Mouse (Mus musculus): ENCODE data around the gene Itga8.

Itga8 gene

DNA sequence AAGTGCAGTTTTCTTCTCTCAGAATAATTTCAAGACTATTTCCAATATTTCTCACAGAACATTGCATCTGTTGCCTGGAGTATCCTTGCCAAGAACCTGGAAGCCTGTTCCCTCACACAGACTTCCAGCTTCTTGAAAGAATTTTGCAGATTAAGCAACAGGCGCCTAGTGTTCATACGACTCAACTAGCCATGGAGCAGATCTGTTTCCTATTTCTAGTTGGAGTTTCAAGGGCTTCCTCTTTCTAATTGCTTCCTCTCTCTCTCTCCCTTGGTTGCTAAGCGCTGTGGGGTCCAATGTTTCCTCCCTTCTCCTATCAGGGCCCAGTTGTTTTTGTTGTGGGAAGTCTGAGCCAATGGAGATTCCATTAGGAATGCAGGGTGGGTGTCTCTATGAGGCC lies 7.7 kb downstream of the Itga8 start:
- no peak for DNase-seq (ENCODE audit: low spot score)

- DNase-seq (ENCODE audit: low spot score), result no peak
Observed at GRCm38 (mm10) chr2:12293458-12293857, 8.3 kb downstream of the Itga8 start.

DNA sequence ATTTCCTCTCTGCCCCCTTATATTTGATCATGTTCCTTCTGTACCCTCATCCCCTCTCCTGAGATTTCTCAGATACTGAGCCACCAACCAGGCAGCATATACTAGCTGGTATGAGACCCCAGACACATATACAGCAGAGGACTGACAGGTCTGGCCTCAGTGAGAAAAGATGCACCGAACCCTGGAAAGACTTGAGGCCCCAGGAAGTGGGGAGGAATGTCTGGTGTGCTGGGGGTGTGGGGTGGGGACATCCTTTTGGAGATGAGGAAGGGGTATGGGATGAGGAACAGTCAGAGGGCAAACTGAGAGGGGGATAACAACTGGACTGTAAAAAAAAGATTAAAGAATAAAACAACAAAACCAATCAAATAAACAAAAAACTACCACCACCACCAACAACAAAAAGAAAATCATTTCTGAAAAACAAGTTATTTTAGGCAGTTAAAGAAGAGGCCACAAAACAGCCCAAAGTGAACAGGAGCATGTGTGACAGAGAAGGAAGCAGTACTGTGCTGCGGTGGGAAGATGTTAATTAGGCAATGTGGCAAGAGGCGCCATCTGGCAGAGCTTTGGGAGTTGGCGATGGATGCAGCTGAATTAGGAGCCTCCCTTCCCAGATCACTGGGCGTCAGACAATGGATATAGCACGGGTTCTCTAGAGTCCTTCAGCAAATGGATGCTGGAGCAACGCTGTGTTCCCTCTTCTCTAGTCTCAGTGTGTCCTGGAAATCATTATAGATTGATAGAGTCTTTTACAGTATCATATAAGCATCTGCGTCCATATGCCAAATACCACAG lies 9.5 kb downstream of the Itga8 start:
- no peak for DNase-seq (ENCODE audit: low spot score)

GRCm38 (mm10) chr2:12290235-12290634 lies 11.5 kb downstream of the Itga8 start:
- DNase-seq (ENCODE audit: low spot score), result no peak

- no peak for DNase-seq (ENCODE audit: low spot score)
Observed at GRCm38 (mm10) chr2:12287831-12288230, 13.9 kb downstream of the Itga8 start.

DNA sequence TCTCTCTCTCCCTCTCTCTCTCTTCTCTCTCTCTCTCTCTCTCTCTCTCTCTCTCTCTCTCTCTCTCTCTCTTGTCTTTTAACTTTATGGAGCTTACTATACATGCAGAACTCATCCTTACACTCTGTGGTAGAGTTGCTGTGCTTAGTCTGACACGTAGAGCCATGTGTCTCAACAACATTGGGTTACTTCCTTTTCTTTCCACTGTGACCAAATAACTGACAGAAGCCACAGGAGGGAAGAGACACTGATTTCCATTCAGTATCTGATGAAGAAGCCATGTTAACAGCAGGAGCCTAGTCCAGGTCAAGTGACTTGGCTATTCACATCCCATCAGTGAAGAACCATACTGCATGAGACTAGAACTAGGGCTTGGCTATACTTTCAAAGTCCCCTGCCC lies 21.1 kb downstream of the Itga8 start:
- DNase-seq (ENCODE audit: low spot score), result no peak

DNA sequence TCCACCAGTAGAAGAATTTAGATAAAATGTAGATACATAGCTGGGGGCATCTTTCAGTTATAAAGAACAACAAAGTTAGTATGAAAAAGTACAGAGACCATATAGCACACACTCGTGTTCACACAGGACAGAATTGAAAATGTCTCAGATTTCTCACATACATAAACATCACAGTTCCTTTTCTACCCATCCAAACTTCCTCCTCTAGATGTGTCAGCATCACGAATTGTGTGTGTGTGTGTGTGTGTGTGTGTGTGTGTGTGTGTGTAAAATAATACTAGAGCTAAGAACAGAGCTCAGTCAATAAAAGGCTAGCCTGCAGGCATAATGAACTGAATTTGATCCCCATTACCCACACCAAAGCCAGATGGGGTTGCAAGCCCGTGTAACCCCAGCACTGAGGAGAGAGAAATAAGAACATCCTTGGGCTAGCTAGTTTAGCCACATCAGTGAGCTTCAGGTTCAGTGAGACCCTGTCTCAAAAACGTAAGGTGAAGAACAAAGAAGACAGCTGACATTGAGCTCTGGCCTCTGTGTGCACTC lies 22.6 kb downstream of the Itga8 start:
- DNase-seq (ENCODE audit: low spot score), result no peak

DNA sequence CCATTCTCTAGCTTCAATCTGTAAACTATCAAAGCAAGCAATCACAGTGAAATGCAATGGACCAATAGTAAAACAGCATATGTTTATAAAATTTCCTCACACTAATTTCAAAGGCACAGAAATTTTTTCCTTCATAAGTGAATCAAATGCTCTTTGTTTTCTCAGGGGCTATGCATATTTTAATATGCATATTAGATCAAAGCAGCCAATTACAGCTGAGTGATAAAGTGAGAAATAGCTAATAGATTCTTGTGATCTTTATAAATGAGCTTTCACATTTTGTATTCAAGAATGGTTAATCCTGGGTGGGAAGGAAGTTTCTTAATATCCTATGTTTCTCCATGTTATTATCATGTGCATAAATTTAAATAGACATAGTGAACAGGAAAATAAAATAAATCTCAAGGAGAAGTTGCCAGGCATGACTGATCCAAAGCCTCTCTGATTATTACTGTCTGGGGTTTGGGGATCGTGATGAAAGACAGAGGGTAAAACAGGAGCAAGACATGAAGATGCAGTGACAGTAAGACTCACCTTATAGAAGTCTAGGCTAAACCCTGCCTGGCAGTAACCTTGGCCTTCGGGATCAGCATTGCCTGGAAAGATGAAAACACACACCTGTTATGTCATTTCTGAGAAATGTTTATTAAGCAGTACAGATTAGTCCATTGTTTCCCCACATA lies 44.9 kb downstream of the Itga8 start:
- DNase-seq (ENCODE audit: low spot score), result no peak

DNA sequence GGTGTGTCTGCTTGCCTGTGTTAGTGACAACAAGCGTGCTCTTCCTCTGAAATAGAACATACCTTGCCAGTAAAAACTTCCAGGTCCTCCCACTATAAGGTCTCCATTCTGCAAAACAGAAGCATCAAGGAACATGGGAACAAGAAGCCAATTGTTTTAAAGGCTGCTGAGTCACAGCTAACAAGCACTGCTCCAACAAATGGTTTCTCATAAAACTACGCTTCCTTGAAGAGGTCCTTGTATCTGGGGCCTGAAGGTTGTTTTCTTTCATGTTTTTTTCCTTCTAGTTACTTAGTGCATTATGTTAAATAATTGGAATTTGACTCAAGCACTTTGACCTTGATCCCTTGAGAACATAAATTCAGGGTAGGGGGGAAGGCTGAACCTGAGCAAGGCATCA lies 45.8 kb downstream of the Itga8 start:
- no peak for DNase-seq (ENCODE audit: low spot score)

DNA sequence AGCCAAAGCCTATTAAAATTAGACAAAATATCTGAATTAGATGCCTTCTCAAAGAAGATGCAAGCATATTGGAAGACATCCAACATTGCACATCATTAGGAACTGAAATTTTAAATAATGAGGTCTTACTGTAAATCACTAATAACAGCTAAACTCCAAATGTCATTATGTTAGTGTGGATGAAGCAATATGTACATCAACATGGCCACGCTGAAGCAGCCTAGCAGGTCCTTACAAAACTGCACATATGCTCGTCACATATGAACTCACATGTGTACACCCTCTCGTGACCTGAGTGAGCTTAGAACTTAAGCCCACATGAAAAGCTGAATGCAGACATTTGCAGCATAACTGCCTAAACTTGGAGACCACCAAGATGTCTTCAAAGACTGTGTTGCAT lies 66.4 kb downstream of the Itga8 start:
- DNase-seq (ENCODE audit: low spot score), result no peak

DNA sequence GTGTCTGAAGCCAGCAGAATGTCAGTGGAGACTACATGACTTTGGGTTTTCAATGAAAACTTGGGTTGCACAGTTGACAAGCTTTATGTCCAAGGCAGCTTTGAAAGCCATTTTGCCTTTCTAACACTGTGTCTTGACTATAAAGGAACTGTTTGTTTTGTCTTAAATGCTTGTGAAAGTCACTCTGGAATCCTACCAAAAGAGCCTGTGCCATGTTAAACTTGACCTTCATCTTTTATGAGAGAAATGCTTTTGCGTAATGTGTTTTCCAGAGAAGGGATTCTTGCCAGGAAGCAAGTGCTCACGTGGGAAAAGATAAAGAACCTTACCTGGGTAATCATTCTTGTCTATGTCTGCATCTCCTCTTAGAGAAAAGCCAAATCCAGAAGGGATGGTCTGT lies 72.0 kb downstream of the Itga8 start:
- no peak for DNase-seq (ENCODE audit: low spot score)

DNA sequence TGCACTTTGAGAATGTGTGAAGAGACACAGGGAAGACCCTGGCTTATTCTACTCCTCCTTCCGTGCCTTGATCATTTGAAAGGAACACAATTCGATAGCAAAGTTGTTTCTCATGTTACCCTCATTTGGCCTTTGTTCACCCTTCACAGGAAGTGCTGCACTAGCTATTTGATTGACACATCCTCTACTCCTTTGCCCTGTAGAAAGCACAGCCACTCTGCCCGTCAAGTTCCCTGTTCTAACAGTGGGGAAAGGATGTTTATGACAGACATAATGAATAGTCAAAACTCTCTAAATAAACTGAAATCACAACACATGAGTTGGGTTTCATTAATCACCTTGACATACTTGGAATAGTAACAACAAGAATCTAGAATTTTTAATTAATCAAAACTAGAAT lies 73.4 kb downstream of the Itga8 start:
- no peak for DNase-seq (ENCODE audit: low spot score)

DNA sequence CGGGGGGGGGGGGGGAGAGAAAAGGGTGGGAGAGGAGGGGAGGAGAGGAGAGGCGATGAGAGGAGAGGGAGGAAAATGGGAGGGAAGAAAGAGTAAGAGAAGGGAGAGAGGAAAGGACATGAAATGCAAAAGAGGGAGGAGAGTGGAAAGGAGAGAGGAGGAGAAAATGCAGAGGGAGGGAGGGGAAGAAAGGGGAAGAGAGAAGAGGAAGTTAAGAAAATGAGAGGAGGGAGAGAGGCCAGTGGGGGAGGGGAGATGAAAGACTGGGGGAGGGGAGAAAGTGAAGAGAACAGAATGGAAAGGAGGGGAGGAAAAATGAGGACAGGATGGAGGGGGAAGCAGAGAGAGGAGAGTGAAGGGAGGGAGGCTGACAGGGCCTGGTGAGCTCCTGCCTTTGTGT lies 74.5 kb downstream of the Itga8 start:
- DNase-seq (ENCODE audit: low spot score), result no peak

DNA sequence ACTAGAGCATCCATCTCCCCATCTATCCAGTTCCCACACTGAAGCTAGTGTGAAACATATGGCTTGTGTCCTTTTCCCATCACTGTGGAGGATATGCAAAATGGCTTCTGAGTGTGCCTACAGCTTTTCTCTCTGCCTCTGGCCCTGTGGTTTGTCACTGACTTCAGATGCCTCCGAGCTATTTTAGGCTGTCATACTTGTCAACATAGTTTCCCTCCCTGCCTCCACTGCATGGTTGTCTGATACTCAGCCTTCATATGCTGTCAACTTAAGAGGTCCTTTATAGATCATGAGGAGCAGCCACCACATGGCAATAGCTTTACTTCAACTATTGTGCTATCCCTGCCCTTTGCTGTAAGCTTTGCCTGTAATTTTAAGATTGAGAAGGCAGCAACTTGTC lies 75.4 kb downstream of the Itga8 start:
- no peak for DNase-seq (ENCODE audit: low spot score)

- DNase-seq (ENCODE audit: low spot score), result no peak
Observed at GRCm38 (mm10) chr2:12221671-12222070, 80.1 kb downstream of the Itga8 start.

DNA sequence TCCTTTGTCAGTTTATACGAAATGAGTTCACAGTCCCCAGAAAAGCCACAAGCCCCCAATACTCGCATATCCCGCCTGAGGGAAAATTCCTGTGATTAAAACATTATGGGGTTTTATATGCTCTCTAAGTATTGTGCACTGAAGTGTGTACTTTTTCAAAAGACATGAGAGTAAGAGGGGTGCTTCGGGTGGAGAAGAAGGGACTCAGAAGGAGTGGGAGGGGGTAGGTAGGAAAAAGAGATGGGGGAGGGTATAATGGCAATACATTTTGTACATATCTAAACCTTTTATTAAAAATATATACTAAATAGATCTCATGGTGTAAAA lies 88.3 kb downstream of the Itga8 start:
- DNase-seq (ENCODE audit: low spot score), result no peak

- DNase-seq (ENCODE audit: low spot score), result no peak
Observed at GRCm38 (mm10) chr2:12212662-12213463, 88.9 kb downstream of the Itga8 start.

DNA sequence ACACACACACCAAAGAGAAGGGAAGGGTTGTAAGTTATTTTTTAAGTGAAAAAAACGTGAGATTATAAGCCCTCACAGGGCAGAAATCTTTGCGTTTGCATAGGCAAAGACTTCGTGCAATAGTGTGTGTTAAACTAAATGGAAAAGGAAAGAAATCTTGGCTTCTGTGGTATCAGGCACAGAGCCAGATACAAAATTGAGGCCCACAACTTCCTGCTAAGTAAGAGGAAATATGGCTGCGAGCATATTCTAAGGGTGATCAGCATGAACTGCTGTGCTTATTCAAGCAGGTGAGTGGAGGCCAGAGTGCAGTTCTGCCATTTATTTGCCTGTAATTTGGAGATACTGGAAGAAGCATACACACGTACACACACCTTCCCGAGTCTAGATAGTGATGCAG lies 93.6 kb downstream of the Itga8 start:
- DNase-seq (ENCODE audit: low spot score), result no peak

DNA sequence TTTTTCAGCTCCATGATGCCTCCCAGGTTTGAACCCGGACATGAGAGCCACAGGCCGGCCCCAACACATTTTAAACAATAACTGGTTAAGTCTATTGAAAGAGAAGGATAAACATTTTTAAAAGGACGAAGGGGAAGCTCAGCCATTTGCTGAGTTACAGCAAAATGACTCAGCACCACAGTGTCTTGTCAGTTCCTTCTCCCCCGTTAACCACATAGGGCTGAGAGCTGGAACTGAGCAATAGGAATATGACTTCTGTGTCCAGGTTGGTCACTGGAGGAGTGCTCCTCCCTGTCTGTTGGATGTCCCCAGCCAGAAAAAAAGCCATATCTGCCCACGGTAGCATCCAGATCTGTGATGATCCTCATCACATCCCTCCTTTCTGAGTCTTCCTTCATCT lies 95.4 kb downstream of the Itga8 start:
- DNase-seq (ENCODE audit: low spot score), result no peak

GRCm38 (mm10) chr2:12205875-12206274 lies 95.8 kb downstream of the Itga8 start:
- DNase-seq (ENCODE audit: low spot score), result no peak

DNA sequence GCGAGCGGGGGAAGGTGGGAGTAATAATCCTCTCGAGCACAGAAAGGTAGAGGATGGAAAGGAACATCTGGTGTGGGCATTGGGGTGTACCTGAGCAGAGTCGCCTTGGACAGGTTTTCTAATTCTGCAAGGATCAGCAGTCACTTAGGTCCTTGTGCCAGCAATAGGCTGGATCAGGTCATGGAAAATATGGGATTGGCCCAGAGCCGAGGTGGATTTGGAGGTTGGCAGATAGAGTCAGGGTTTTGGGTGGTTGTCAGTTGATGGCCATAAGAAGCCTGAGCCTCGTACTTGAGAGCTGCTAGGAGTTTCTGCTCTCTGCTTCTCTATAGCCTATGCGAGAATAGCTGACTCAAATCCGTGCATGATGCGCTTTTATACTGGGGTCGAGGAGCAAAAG lies 98.5 kb downstream of the Itga8 start:
- no peak for DNase-seq (ENCODE audit: low spot score)

GRCm38 (mm10) chr2:12198699-12199098 lies 103.0 kb downstream of the Itga8 start:
- no peak for DNase-seq (ENCODE audit: low spot score)

DNA sequence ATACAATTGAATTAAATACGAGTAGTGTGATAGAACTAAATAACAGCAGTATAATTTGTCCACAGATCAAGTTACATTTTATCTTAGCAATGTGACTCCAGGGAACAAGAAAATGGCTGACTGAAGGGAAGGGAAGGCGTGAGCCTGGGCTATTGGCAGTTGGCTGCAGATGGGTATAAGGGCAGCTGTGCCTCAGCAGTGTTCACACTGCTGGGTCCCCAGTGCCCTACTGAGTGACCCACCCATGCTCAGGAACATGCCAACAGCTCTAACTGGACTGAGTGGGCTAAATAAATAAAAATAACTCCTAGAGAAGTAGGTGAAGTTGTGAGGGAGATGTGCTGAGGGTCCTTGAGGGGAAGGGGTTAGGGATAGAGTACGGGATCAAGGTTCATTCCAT lies 103.5 kb downstream of the Itga8 start:
- DNase-seq (ENCODE audit: low spot score), result no peak
